Mouse (Mus musculus) CD8-positive naive resting alpha-beta T cell, adult 2 months (primary cell): ENCODE results near the gene Qtrt1.
"Not testable (repeated sequence)": the region's sequence is repeated elsewhere in the genome, so short reads cannot be mapped to it uniquely, and the experiment has no call there.

Source experiments
- DNase-seq, 2 experiments: peaks; one replicate each; pipeline ENCODE4 v3.0.0; 2022; ENCODE audit warnings: low read depth in 2 of 2, low spot score in 2 of 2

The Qtrt1 gene

GRCm38 (mm10) chr9:21449710-21450109 lies 38.1 kb downstream of the Qtrt1 start:
- DNase-seq, result peak; percentile 25 to 37

GRCm38 (mm10) chr9:21450270-21450669 lies 38.6 kb downstream of the Qtrt1 start:
- DNase-seq, result no peak

GRCm38 (mm10) chr9:21451391-21451790 lies 39.8 kb downstream of the Qtrt1 start:
- no peak for DNase-seq

GRCm38 (mm10) chr9:21451870-21452269 lies 40.2 kb downstream of the Qtrt1 start:
- DNase-seq, result no peak

GRCm38 (mm10) chr9:21453003-21453402 lies 41.4 kb downstream of the Qtrt1 start:
- no peak for DNase-seq

- no peak for DNase-seq
Measured at GRCm38 (mm10) chr9:21453459-21453858, 41.8 kb downstream of the Qtrt1 start.

GRCm38 (mm10) chr9:21454556-21454955 lies 42.9 kb downstream of the Qtrt1 start:
- no peak for DNase-seq

GRCm38 (mm10) chr9:21455103-21455770 lies 43.6 kb downstream of the Qtrt1 start:
- no peak for DNase-seq

- DNase-seq, result no peak
Measured at GRCm38 (mm10) chr9:21456246-21456929, 44.8 kb downstream of the Qtrt1 start.

- no peak for DNase-seq
Measured at GRCm38 (mm10) chr9:21456930-21457634, 45.4 kb downstream of the Qtrt1 start.

- DNase-seq, result no peak
Measured at GRCm38 (mm10) chr9:21458821-21459220, 47.2 kb downstream of the Qtrt1 start.

- no peak for DNase-seq
Measured at GRCm38 (mm10) chr9:21460400-21460940, 48.8 kb downstream of the Qtrt1 start.

- DNase-seq, result no peak
Measured at GRCm38 (mm10) chr9:21463138-21463590, 51.5 kb downstream of the Qtrt1 start.

GRCm38 (mm10) chr9:21463766-21464564 lies 52.3 kb downstream of the Qtrt1 start:
- DNase-seq, result no peak

GRCm38 (mm10) chr9:21464565-21464928 lies 52.9 kb downstream of the Qtrt1 start:
- DNase-seq, result not testable (repeated sequence)

- DNase-seq, result peak; percentile 59 to 76
Measured at GRCm38 (mm10) chr9:21469032-21470024, 57.7 kb downstream of the Qtrt1 start.
